Comparison of ENCODE assay signal across 4 mouse cellular contexts in the genomic region with DNA sequence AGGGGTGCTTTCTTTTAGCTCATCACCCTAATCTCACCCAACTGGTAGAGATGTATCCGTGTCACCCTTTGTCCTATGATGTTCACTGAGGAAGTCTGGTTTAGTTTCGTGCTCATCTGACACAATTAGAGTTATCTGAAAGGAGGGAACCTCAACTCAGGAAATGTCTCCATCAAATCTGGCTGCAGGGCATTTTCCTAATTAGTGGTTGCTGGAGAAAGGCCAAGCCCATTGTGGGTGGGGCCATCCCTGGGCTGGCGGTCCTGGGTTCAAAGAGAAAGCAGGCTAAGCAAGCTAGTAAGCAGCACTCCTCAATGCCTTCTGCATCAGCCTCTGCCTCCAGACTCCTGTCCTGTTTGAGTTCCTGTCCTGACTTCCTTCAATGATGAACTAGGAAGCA. TPM values are rescaled to one million over a fixed set of nuclear protein-coding genes. Genes with fewer than 3 reads are reported as not detected.
"Had no signal": no experiment of that assay in that cellular context is flagged by ENCODE, and none has a peak within 500 bp of the region (broad histone marks: within the 10 kb centered on the region; RNA-seq: fewer than 3 reads in every experiment).

No protein-coding gene starts in this region.

- ATAC-seq: intestine, embryonic 16.5 days; liver, embryonic 12.5 days had no signal

RNA-seq across cellular contexts. Expression of gene Aipl1, which starts 14.9 kb away (rescaled TPM):
- total RNA-seq: layer of hippocampus, postnatal 25 days; left cerebral cortex, adult 2 months had no signal
